Mouse (Mus musculus) embryonic fibroblast, embryonic 13.5 days (primary cell): ENCODE measurements around the gene Traf3ip3.

Source experiments
- CTCF ChIP-seq: IDR thresholded peaks from 2 replicates; pipeline ENCODE4 v1.5.1; 2011; ENCODE audit warnings: mild to moderate bottlenecking, control low read depth, low read length, moderate library complexity, borderline replicate concordance; ENCODE audit not compliant: insufficient read depth
- POLR2A ChIP-seq: IDR thresholded peaks from 2 replicates; pipeline ENCODE4 v1.6.1; 2011; ENCODE audit warnings: low read depth, mild to moderate bottlenecking, control low read depth, low read length, moderate library complexity

DNA sequence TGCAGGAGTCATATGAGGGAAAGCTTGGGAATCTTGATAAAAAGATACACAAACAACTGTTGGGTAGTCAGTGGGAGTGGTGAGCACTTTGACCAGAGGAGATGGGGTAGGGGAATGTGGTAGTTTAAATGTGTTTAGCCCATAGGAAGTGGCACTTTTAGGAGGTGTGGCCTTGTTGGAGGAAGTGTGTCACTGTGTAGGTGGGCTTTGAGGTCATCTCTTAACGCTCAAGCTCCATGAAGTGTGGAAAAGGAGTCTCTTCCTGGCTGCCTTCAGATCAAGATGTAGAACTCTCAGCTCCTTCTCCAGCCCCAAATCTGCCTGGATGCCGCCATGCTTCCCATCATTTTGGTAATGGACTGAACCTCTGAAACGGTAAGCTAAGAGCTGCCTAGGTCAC lies 6.0 kb upstream of the Traf3ip3 start, which contains the start of gene Lamb3:
- TF ChIP-seq CTCF (no peak), POLR2A (no peak)
